Mouse (Mus musculus): ENCODE data around the gene Vopp1. TPM values are rescaled to one million over a fixed set of nuclear protein-coding genes. Genes with fewer than 3 reads are reported as not detected.
A peak's percentile ranks its signal among the peaks of the same experiment; 100 is the strongest.
"Not testable (repeated sequence)": the region's sequence is repeated elsewhere in the genome, so short reads cannot be mapped to it uniquely, and the experiment has no call there.

The Vopp1 gene
- total RNA-seq (2021): 14.8 and 16.2 TPM in 2 replicates
- long read RNA-seq, transcript Vopp1-201 (5 exons, 2,919 nt): major isoform, 20 of 24 reads
- long read RNA-seq, partial matches to known transcripts: 0 of 24 reads
- long read RNA-seq, other reads (novel, unspliced or antisense): 3 of 24 reads

- DNase-seq: peak; percentile 74
These were observed at the start of gene Vopp1 for GRCm38 (mm10) chr6:57824422-57825258. Gene Vopp1, minus strand, starts transcription at chr6:57825159.

GRCm38 (mm10) chr6:57859043-57860042 lies 34.4 kb upstream of the Vopp1 start:
- DNase-seq: no peak

GRCm38 (mm10) chr6:57851177-57851576 lies 26.2 kb upstream of the Vopp1 start:
- DNase-seq: not testable (repeated sequence)

- DNase-seq: no peak
These were observed 25.3 kb upstream of the Vopp1 start, which contains the start of gene Vmn1r21 for GRCm38 (mm10) chr6:57850286-57850685. Gene Vmn1r21, minus strand, starts transcription at chr6:57850343.

GRCm38 (mm10) chr6:57839693-57840408 lies 14.9 kb upstream of the Vopp1 start:
- DNase-seq: no peak

GRCm38 (mm10) chr6:57825259-57825715 lies 328 bp upstream of the Vopp1 start:
- no peak for DNase-seq

- DNase-seq: no peak
These were observed 1.5 kb downstream of the Vopp1 start for GRCm38 (mm10) chr6:57823461-57823860.

- DNase-seq: no peak
These were observed 2.1 kb downstream of the Vopp1 start for GRCm38 (mm10) chr6:57822648-57823410.

GRCm38 (mm10) chr6:57814436-57814940 lies 10.5 kb downstream of the Vopp1 start:
- no peak for DNase-seq

- no peak for DNase-seq
These were observed 12.9 kb downstream of the Vopp1 start for GRCm38 (mm10) chr6:57811748-57812730.

- DNase-seq: no peak
These were observed 19.5 kb downstream of the Vopp1 start for GRCm38 (mm10) chr6:57805218-57806069.

- DNase-seq: no peak
These were observed 21.8 kb downstream of the Vopp1 start for GRCm38 (mm10) chr6:57803130-57803529.

- no peak for DNase-seq
These were observed 26.0 kb downstream of the Vopp1 start for GRCm38 (mm10) chr6:57798986-57799385.

- no peak for DNase-seq
These were observed 28.0 kb downstream of the Vopp1 start for GRCm38 (mm10) chr6:57796853-57797423.

GRCm38 (mm10) chr6:57795835-57796234 lies 29.1 kb downstream of the Vopp1 start:
- no peak for DNase-seq

- not testable (repeated sequence) for DNase-seq
These were observed 32.1 kb downstream of the Vopp1 start for GRCm38 (mm10) chr6:57792821-57793220.

- no peak for DNase-seq
These were observed 34.4 kb downstream of the Vopp1 start for GRCm38 (mm10) chr6:57790542-57790941.

- DNase-seq: no peak
These were observed 37.6 kb downstream of the Vopp1 start for GRCm38 (mm10) chr6:57787376-57787775.

Measured in adrenal gland, postnatal 25 days (tissue).